27 mouse cellular contexts compared by ENCODE assay signal in the genomic region with DNA sequence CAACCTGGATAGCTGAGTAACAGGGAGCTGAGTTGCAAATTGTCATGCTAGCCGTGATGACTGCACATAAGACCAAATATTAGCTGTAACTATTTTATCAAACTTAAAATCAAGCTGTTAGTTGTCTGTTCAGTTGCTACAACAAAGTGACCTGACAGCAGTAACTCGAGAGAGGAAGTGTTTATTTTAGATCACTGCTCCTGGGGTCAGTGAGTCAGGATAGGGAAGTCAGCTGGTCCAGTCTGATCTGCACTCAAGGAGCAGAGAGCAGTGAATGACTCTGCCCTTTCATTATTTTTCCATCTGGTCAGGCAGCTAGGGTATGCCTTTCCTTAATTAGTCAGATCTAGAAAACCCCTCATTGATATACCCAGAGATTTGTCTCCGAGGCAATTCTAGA.
DNase-seq lines count a peak whose midpoint lies in the region; TF ChIP-seq lines count a peak whose summit lies in the region.
"Had no signal": no experiment of that assay in that cellular context is flagged by ENCODE, and none has a peak within 500 bp of the region (broad histone marks: within the 10 kb centered on the region; RNA-seq: fewer than 3 reads in every experiment).

No protein-coding gene starts in this region.

- no peak overlapping the region for H3K27ac ChIP-seq in kidney, adult 2 months (ENCODE audit: insufficient read depth, low read depth, low read length)
- H3K27ac ChIP-seq: embryonic facial prominence, embryonic 15.5 days; heart, embryonic 13.5 days; limb, embryonic 15.5 days; liver, embryonic 14.5 days; midbrain, embryonic 12.5 days; stomach, postnatal 0 days had no signal

- TF ChIP-seq CTCF in kidney, adult 2 months (conservative IDR thresholded peaks at IDR 0.05; ENCODE audit: insufficient read depth, insufficient read length, low read depth, low read length) = no peak

- WGBS in kidney, adult 2 months = 33% methylated on average over 3 of the region's 3 CpGs

- H3K27me3 ChIP-seq in kidney, adult 2 months (replicated peaks; ENCODE audit: control insufficient read depth, insufficient read depth, low read length) = no peaks in the 10 kb centered on the region
- H3K27me3 ChIP-seq: embryonic facial prominence, embryonic 15.5 days; forebrain, embryonic 12.5 days; heart, embryonic 13.5 days; limb, embryonic 15.5 days; midbrain, embryonic 12.5 days; neural tube, embryonic 13.5 days had no signal

- DNase-seq in embryo, embryonic 10 days (ENCODE audit: low spot score) = peak; percentile 49
- DNase-seq in embryo, embryonic 9.5 days (ENCODE audit: extremely low spot score) = no peak
- peak; percentile 18 for DNase-seq in kidney, adult 2 months
- DNase-seq in kidney, adult 8-10 months = no peak
- DNase-seq in kidney, postnatal 14 days = peak; percentile 10
- DNase-seq in kidney, adult 18-20 months = no peak
- peak; percentile 20 for DNase-seq in 3T3-L1 (ENCODE audit: low read depth, low spot score)
- DNase-seq in thymus, postnatal 0 days (ENCODE audit: low spot score) = no peak
- DNase-seq: adrenal gland, postnatal 10 days; cerebellum, adult 11 months; cerebellum, adult 9-10 months; cerebellum, postnatal 36 days; gastrocnemius, postnatal 10 days; layer of hippocampus, adult 9-11 months; lung, embryonic 14.5 days; thymus, adult 18-20 months; thymus, postnatal 36 days had no signal

- no peak for TF ChIP-seq POLR2A in kidney, adult 2 months (IDR thresholded peaks at IDR 0.05; ENCODE audit: low read depth, low read length)

- H3K36me3 ChIP-seq in kidney, adult 2 months (ENCODE audit: control insufficient read depth, insufficient read depth, low read length) = no peaks in the 10 kb centered on the region
- H3K36me3 ChIP-seq: embryonic facial prominence, embryonic 10.5 days; embryonic facial prominence, embryonic 15.5 days; forebrain, embryonic 12.5 days; heart, embryonic 13.5 days; limb, embryonic 10.5 days; limb, embryonic 15.5 days; midbrain, embryonic 12.5 days; neural tube, embryonic 13.5 days had no signal

- no peak overlapping the region for H3K4me3 ChIP-seq in kidney, adult 2 months (ENCODE audit: insufficient read depth, low read depth, low read length)
- H3K4me3 ChIP-seq: embryonic facial prominence, embryonic 10.5 days; embryonic facial prominence, embryonic 15.5 days; forebrain, embryonic 12.5 days; heart, embryonic 13.5 days; limb, embryonic 10.5 days; limb, embryonic 15.5 days; midbrain, embryonic 12.5 days; neural tube, embryonic 13.5 days had no signal

- peaks cover 3% of the 10 kb centered on the region; the same call in 1 of the 2 replicates for H3K4me1 ChIP-seq in kidney, adult 2 months (ENCODE audit: control insufficient read depth, insufficient read depth, low read length)
- H3K4me1 ChIP-seq: embryonic facial prominence, embryonic 15.5 days; heart, embryonic 13.5 days; limb, embryonic 15.5 days had no signal

Comparison
In these comparisons a context has a peak if more than half of its experiments do, and no peak if none do; other contexts are left out.
1. DNase-seq: peak in embryo, embryonic 10 days (single experiment), kidney, adult 2 months (single experiment), kidney, postnatal 14 days (single experiment) and 3T3-L1 (single experiment); none in embryo, embryonic 9.5 days (single experiment), kidney, adult 8-10 months (0 of 2), kidney, adult 18-20 months (single experiment) and thymus, postnatal 0 days (single experiment).